Mouse (Mus musculus) stomach, postnatal 0 days (tissue): ENCODE data around the gene Skap1. TPM values are rescaled to one million over a fixed set of nuclear protein-coding genes. Genes with fewer than 3 reads are reported as not detected.

Experiments
- ATAC-seq: fragments of 200-750 bp; cut with Nextera tagmentation; 2 replicates; pipeline ENCODE4 v1.8.0; 2017; ENCODE audit not compliant: low FRiP score, low TSS enrichment
- DNase-seq: peaks from one replicate; pipeline ENCODE4 v3.0.0-alpha.2; 2016; ENCODE audit warnings: low spot score
- H3K27ac ChIP-seq: fragments of 300-500 bp; sonication (generic); replicated peaks from 2 replicates; pipeline ENCODE4 v1.5.1; 2014; ENCODE audit warnings: mild to moderate bottlenecking, control low read depth
- H3K27me3 ChIP-seq: fragments of 300-500 bp; sonication (generic); 2 replicates; pipeline ENCODE4 v1.6.1; 2014; ENCODE audit warnings: low read length; ENCODE audit not compliant: control insufficient read depth, insufficient read depth
- H3K36me3 ChIP-seq: fragments of 300-500 bp; sonication (generic); 2 replicates; pipeline ENCODE4 v1.6.1; 2014; ENCODE audit warnings: low read length, mixed read lengths; ENCODE audit not compliant: control insufficient read depth, insufficient read depth
- H3K4me1 ChIP-seq: fragments of 300-500 bp; sonication (generic); replicated peaks from 2 replicates; pipeline ENCODE4 v1.6.1; 2014; ENCODE audit warnings: antibody characterized with exemption; ENCODE audit not compliant: control insufficient read depth, insufficient read depth
- H3K4me2 ChIP-seq: fragments of 300-500 bp; sonication (generic); replicated peaks from 2 replicates; pipeline ENCODE4 v1.6.1; 2014; ENCODE audit warnings: low read depth, mild to moderate bottlenecking, control low read depth, moderate library complexity
- H3K4me3 ChIP-seq: fragments of 300-500 bp; sonication (generic); 2 replicates; pipeline ENCODE4 v1.5.1; 2014; ENCODE audit warnings: low read depth, low read length, control low read depth
- H3K9ac ChIP-seq: fragments of 300-500 bp; sonication (generic); 2 replicates; pipeline ENCODE4 v1.6.1; 2014; ENCODE audit warnings: mild to moderate bottlenecking, low read length, control low read depth, mixed read lengths
- H3K9me3 ChIP-seq: fragments of 300-500 bp; sonication (generic); 2 replicates; pipeline ENCODE4 v1.6.1; 2016; ENCODE audit warnings: low read length; ENCODE audit not compliant: control insufficient read depth
- CTCF ChIP-seq: IDR thresholded peaks from 2 replicates; pipeline ENCODE4 v1.5.1; 2016; ENCODE audit warnings: antibody characterized with exemption, low read depth, mild to moderate bottlenecking, moderate library complexity
- EP300 ChIP-seq: optimal IDR thresholded peaks from 2 replicates; pipeline ENCODE3; 2016; ENCODE audit warnings: antibody characterized with exemption
- whole genome bisulfite sequencing: fragments of 180-500 bp; shearing (Covaris S2); extraction: QIAGEN DNeasy Blood & Tissue Kit; methylation state at CpG from one replicate; pipeline ENCODE4 v1.1.7; 2014; 5-methylcytosine and 5-hydroxymethylcytosine counted together
- polyA plus RNA-seq: library from polyadenylated mRNA; unstranded; fragments of >200 nt; fragmentation: Nextera tagmentation; extraction: Ambion mirVana; gene quantifications from 2 replicates; pipeline ENCODE4 v1.2.1, GENCODE M21; 2015

The Skap1 gene
- polyA plus RNA-seq, 1 experiment from 2014 or later = 0.56 TPM

GRCm38 (mm10) chr11:96618789-96619445 is 154.5 kb downstream of the Skap1 start:
- 65% methylated on average over 16 of the region's 16 CpGs for WGBS
- no peak overlapping the region for H3K4me3 ChIP-seq
- TF ChIP-seq EP300 (no peak), CTCF (no peak)
- no peaks in the 10 kb centered on the region for H3K4me1 ChIP-seq
- no peak for ATAC-seq
- DNase-seq = no peak
- H3K9me3 ChIP-seq = no peaks in the 10 kb centered on the region
- H3K36me3 ChIP-seq = no peaks in the 10 kb centered on the region
- H3K27me3 ChIP-seq = no peaks in the 10 kb centered on the region
- H3K27ac ChIP-seq = no peak overlapping the region
- H3K4me2 ChIP-seq = no peak overlapping the region
- no peak overlapping the region for H3K9ac ChIP-seq

DNA sequence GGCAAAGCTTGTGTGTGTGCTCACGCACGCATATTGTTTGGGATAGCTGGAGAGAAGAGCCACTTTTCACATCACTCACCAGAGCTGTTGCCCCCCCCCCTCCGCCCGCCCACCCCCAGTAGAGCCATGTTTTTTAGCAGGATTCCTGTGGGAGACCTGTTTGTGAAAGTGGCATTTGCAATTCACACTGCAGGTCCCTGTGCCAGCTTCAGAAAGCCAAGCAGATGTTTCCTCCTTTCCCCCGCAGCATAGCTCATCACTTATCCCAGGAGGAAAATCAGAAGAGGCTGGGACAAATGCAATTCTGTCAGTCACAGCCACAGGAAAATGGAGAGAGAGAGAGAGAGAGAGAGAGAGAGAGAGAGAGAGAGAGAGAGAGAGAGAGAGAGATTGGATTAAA is 155.2 kb downstream of the Skap1 start:
- DNase-seq (no peak), ATAC-seq (no peak)
- H3K27ac ChIP-seq = no peak overlapping the region
- no peak overlapping the region for H3K9ac ChIP-seq
- TF ChIP-seq EP300 (no peak), CTCF (no peak)
- H3K4me1 ChIP-seq = no peaks in the 10 kb centered on the region
- no peak overlapping the region for H3K4me3 ChIP-seq
- H3K9me3 ChIP-seq = no peaks in the 10 kb centered on the region
- H3K36me3 ChIP-seq = no peaks in the 10 kb centered on the region
- WGBS = 53% methylated on average over 5 of the region's 5 CpGs
- H3K4me2 ChIP-seq = no peak overlapping the region
- no peaks in the 10 kb centered on the region for H3K27me3 ChIP-seq

DNA sequence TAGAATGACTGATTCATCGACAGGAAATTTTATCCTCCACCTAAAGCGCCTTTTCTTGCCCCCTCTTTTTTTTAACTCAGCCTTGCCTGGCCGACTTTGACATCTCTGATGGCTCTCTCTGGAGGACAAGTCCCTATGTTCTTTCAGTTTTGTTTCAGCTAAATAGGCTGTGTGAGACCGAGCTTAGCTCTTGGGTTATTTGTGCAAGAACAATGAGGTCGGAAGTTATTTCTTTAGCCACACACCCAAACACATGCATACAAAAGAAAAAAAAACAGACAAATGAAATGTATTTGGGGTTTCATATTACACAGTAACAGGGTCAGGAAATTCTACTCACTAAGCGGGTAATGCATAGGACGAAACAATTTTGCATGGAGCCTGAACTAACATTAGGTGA is 155.6 kb downstream of the Skap1 start:
- H3K9ac ChIP-seq = no peak overlapping the region
- H3K27me3 ChIP-seq = no peaks in the 10 kb centered on the region
- no peak for DNase-seq
- no peaks in the 10 kb centered on the region for H3K36me3 ChIP-seq
- H3K9me3 ChIP-seq = no peaks in the 10 kb centered on the region
- 44% methylated on average over 7 of the region's 7 CpGs for WGBS
- no peak overlapping the region for H3K4me2 ChIP-seq
- no peak for ATAC-seq
- TF ChIP-seq CTCF (no peak), EP300 (no peak)
- H3K27ac ChIP-seq = no peak overlapping the region
- H3K4me1 ChIP-seq = no peaks in the 10 kb centered on the region
- H3K4me3 ChIP-seq = no peak overlapping the region

DNA sequence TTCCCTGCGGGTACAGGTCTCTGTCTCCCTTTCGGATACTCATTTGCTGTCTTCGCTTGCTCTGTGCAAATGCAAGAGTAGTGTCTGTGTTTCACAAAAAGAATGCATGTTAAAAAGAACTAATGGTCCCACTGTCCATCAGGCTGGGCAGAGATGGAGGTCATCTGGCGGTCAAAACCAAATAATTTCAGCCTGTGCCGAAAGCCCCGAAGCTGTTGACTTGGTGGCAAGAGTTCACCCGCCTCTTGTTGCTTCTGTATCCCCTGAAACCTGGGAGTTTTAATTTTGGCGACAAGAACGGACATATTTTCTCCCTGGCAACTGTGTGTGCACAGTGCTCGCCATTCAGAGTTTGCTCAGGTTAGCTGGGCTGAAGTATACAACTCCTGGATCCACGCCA is 156.3 kb downstream of the Skap1 start:
- no peak for DNase-seq
- no peaks in the 10 kb centered on the region for H3K4me1 ChIP-seq
- WGBS = 46% methylated on average over 11 of the region's 11 CpGs
- H3K9ac ChIP-seq = no peak overlapping the region
- H3K27me3 ChIP-seq = no peaks in the 10 kb centered on the region
- no peaks in the 10 kb centered on the region for H3K9me3 ChIP-seq
- TF ChIP-seq EP300 (no peak), CTCF (no peak)
- ATAC-seq = no peak
- H3K4me3 ChIP-seq = no peak overlapping the region
- H3K4me2 ChIP-seq = no peak overlapping the region
- H3K27ac ChIP-seq = no peak overlapping the region
- no peaks in the 10 kb centered on the region for H3K36me3 ChIP-seq

- peak; percentile 95 for TF ChIP-seq CTCF
- TF ChIP-seq EP300 = no peak
- Histone ChIP-seq H3K36me3 (no peaks in the 10 kb centered on the region), H3K27me3 (no peaks in the 10 kb centered on the region), H3K4me1 (no peaks in the 10 kb centered on the region), H3K4me2 (no peak overlapping the region), H3K9me3 (no peaks in the 10 kb centered on the region), H3K9ac (no peak overlapping the region), H3K4me3 (no peak overlapping the region), H3K27ac (no peak overlapping the region)
- ATAC-seq (no peak), DNase-seq (peak; percentile 84)
- WGBS = 14% methylated on average over 4 of the region's 4 CpGs
These were observed 156.8 kb downstream of the Skap1 start for GRCm38 (mm10) chr11:96621167-96621566.

DNA sequence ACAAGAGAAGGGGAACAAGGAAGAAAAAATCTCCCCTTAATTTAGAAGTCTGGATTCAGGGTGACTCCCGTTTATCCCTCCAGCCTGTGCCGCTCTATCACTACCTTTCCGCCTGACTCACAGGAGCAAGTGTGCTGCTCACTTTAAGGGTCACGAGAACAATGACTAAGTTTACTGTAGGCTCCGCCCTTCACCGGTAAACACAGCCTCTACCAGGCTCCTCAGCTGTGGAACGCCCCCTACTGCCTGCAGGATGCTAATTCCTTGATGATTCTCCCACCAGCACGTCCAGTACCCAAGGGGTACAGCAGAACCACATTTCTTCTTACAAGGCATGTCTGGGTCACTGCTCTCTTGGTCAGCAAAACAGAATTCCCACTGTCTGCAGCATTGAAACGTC is 158.4 kb downstream of the Skap1 start:
- ATAC-seq (peak; percentile 97), DNase-seq (peak; percentile 80)
- Histone ChIP-seq H3K27me3 (no peaks in the 10 kb centered on the region), H3K27ac (no peak overlapping the region), H3K9ac (no peak overlapping the region), H3K36me3 (no peaks in the 10 kb centered on the region), H3K4me2 (no peak overlapping the region), H3K4me3 (no peak overlapping the region), H3K9me3 (no peaks in the 10 kb centered on the region), H3K4me1 (no peaks in the 10 kb centered on the region)
- WGBS = 23% methylated on average over 9 of the region's 9 CpGs
- TF ChIP-seq EP300 = no peak
- TF ChIP-seq CTCF = peak; percentile 74
